Mouse (Mus musculus) lung, postnatal 10 days (tissue): ENCODE results near the gene Wars.

Source experiments
- DNase-seq: peaks from one replicate; pipeline ENCODE4 v3.0.0; 2021

Wars gene

DNA sequence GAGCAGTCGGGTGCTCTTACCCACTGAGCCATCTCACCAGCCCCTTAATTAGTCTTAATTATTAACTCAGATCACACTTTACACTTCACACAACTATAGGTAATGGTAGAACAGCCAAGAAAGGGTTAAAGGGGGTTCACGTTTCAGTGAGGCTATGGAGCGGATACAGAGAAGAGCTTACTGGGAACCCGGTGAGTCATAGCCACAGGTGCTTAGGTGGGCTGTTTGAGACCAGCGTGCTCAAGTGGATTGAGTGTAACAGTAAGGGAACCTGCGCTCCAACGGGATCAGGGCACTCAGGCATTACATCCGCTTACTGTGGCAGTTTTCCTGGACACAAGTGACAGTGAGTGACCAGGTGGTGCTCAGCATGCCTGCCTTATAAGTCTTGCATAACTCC, 70.9 kb downstream of the Wars start:
- no peak for DNase-seq

DNA sequence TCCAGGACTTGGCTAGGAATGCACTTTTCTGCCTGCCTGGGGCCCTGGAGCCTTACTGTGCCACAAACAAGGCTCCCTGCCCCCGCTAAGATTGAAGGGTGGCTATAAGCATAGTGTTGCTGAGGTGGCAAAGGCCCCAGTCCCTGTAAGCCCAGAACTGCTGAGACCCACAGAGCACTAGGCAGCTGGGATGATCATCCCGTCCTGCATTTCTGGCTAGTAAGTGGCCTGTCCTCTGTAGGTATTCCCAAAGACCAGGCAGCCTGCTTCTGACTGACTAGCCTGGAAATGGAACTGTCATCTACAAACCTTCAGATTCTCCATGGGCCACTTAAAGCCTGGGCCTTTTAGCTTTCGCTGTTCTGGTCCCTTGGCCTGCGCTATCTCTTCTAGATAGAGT, 73.5 kb downstream of the Wars start:
- DNase-seq: no peak

DNA sequence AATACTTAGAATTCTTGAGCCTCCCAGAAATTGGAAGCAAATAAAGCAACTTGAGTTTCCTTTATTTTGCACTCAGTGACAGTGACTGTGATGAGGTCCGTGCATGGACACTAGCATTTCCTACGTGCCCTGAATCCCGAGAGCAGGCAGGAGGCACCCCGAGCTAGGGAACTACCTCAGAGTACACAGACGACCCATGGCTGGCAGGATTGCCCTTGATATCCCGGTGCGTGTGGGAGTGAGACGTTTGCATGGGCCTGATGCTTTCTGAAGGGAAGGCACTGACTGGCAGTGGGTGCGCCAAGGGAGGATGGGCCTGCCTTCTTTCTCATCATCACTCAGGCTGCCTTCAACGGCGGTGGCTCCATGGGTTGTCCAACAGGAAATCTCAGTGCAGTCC, 77.4 kb downstream of the Wars start:
- no peak for DNase-seq

DNA sequence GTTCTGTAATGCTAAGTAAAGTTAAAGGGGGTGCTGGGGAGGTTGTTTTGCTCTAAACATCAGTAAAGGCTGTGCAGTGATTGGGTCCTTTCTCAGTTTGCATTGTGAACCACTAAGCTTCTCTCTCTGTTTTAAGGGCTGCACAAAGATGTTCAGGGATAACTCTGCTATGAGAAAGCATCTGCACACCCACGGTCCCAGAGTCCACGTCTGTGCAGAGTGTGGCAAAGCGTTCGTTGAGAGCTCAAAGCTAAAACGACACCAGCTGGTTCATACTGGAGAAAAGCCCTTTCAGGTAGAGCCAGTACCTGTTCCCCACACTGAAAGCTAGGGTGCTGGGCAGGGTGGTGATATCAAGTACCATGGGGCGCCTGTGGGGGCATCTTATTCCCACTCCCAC, 79.5 kb downstream of the Wars start:
- no peak for DNase-seq

DNA sequence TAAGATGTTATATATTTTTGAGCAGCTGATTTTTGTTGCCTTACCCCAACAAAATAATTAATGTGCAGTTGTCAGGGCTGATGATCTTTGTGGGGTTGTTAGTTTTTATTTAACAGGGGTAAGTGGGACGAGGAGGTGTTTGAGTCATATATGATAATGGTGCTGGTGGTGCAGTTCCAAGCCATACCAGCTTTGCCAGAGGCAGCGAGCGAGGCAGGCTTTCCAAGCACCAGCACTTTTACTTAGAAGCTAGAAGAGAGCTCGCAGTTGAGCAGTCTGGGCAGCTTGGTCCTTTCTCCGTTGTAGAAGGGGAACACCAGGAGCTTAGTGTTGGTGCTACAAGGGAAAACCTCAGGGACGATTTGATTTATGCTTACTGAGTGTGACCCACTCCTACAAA, 81.5 kb downstream of the Wars start:
- DNase-seq: no peak

DNA sequence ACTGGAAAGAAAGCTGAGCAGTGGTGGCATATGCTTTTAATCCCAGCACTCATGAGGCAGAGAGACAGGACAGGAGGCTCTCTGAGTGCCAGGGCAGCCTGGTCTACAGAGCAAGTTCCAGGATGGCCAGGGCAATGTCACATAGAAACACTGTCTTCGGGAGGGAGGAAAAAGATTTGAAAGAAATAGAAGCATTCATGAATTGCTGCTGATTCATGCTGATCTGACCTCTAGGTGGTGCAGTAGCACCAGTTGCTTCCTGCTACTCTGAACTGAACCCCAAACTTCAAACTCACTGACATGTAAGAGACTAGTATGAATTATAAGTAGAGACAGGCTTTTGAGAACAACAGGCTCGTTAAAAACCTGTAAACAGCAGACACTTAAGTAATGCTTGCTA, 82.8 kb downstream of the Wars start:
- peak; percentile 53 for DNase-seq

DNA sequence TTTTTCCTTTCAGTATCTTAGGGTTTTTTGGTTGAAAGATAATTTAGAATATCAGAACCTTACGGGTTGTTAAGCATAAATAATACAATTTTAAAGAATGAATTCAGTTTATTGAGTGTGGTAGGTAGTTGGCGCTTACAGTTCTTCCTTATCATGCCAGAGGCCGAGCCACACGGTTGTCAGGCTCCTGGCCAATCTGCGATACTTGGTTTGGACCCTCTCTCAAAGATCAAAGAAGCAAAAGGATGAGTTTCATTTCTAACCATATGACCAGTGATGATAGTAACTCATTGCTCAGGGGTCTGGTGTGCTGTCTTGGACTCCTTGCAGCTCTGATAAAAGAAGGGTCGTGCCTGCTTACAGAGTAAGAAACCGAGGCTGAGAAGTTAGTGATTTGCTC, 83.7 kb downstream of the Wars start:
- no peak for DNase-seq
